Mouse (Mus musculus): Measurements from ENCODE around the gene Doc2a.

- TF ChIP-seq CTCF (IDR thresholded peaks at IDR 0.05; ENCODE audit: extremely low read depth, insufficient read length, insufficient replicate concordance, low read depth, low read length) (no peak), POLR2A (IDR thresholded peaks at IDR 0.05; ENCODE audit: low read depth, low read length) (no peak)
Measured at GRCm38 (mm10) chr7:126877239-126877638, 30.0 kb downstream of the Doc2a start.

Data from small intestine, adult 2 months (tissue).